Mouse (Mus musculus): ENCODE measurements around the gene BC053393. TPM values are rescaled to one million over a fixed set of nuclear protein-coding genes. Genes with fewer than 3 reads are reported as not detected.

BC053393 gene
- polyA plus RNA-seq, 1 experiment from 2014 or later = not detected

DNA sequence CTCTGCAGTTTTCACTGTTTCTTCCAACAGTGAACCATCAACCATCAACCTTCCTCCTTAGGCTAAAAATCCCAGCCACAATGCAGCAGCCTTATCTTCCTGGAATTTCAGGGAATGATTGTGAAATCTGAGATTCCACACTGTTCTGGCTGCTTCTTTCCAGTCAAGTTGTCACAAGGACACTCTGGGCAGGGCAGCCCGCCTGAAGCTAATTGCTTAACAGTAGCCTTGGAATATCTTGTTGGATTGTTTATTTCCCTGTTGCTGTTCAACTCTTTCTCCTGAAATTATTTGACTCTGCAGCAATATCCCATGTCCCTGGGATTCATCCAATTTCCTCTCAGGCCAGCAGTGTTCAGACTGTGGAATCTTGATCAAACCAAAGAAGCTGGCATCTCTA is 6.7 kb upstream of the BC053393 start:
- H3K4me3 ChIP-seq (ENCODE audit: low read depth, low read length) = no peak overlapping the region
- H3K4me2 ChIP-seq (replicated peaks; ENCODE audit: low read depth, low read length) = no peak overlapping the region
- H3K9me3 ChIP-seq (ENCODE audit: control insufficient read depth, low read depth, low read length) = no peaks in the 10 kb centered on the region
- H3K9ac ChIP-seq (replicated peaks; ENCODE audit: low read depth, low read length) = no peak overlapping the region
- no peak overlapping the region for H3K27ac ChIP-seq (ENCODE audit: low read length)
- H3K4me1 ChIP-seq (ENCODE audit: control insufficient read depth, insufficient read depth, low read length) = no peaks in the 10 kb centered on the region
- H3K36me3 ChIP-seq (ENCODE audit: control insufficient read depth, insufficient read depth, low read length) = no peaks in the 10 kb centered on the region
- WGBS = 67% methylated on average over 1 of the region's 1 CpGs
- no peaks in the 10 kb centered on the region for H3K27me3 ChIP-seq (ENCODE audit: control insufficient read depth, insufficient read depth, low read length)
- ATAC-seq (ENCODE audit: insufficient number of reproducible peaks, insufficient read depth, low FRiP score, low read depth) = no peak

DNA sequence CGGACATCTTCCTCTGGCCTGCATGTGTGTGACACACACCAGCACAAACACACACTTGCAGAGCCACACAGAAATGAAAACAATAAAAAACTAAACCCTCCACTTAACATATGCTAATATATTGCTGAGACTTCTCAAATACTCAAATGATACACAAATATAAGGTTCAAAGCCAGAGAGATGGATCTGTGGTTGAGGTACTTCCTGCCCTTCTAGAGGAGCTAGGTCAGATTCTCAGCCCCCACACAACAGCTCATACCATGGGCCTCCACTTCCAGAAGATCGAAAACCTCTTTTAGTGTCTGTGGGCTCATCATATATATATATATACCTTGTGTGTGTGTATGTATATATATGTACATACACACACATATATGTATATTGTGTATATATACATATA is 5.4 kb upstream of the BC053393 start:
- no peaks in the 10 kb centered on the region for H3K9me3 ChIP-seq (ENCODE audit: control insufficient read depth, low read depth, low read length)
- no peak for ATAC-seq (ENCODE audit: insufficient number of reproducible peaks, insufficient read depth, low FRiP score, low read depth)
- no peak overlapping the region for H3K4me3 ChIP-seq (ENCODE audit: low read depth, low read length)
- no peak overlapping the region for H3K9ac ChIP-seq (replicated peaks; ENCODE audit: low read depth, low read length)
- no peaks in the 10 kb centered on the region for H3K27me3 ChIP-seq (ENCODE audit: control insufficient read depth, insufficient read depth, low read length)
- no peak overlapping the region for H3K4me2 ChIP-seq (replicated peaks; ENCODE audit: low read depth, low read length)
- H3K4me1 ChIP-seq (ENCODE audit: control insufficient read depth, insufficient read depth, low read length) = no peaks in the 10 kb centered on the region
- WGBS = 97% methylated on average over 2 of the region's 2 CpGs
- H3K27ac ChIP-seq (ENCODE audit: low read length) = no peak overlapping the region
- no peaks in the 10 kb centered on the region for H3K36me3 ChIP-seq (ENCODE audit: control insufficient read depth, insufficient read depth, low read length)

DNA sequence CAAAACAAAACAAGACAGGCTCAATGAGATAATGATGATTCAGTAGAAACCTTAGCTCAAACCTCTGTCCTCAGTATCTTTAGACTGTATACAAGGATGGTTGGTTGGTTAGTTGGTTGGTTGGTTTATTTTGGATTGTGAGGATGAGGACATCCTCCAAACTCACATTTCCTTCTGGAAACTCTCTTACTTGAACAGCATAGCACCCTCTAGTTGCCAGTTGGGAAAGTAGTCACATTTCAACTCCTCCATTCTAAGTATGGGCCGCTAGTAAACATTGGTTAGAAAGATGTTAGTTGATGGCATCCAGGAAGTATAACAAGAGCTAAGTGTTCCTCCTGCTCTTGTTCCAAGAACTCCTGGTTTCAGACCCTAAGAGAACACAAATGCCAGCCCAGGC is 2.2 kb upstream of the BC053393 start:
- H3K9me3 ChIP-seq (ENCODE audit: control insufficient read depth, low read depth, low read length) = no peaks in the 10 kb centered on the region
- H3K36me3 ChIP-seq (ENCODE audit: control insufficient read depth, insufficient read depth, low read length) = no peaks in the 10 kb centered on the region
- H3K9ac ChIP-seq (replicated peaks; ENCODE audit: low read depth, low read length) = no peak overlapping the region
- no peak overlapping the region for H3K4me2 ChIP-seq (replicated peaks; ENCODE audit: low read depth, low read length)
- H3K4me1 ChIP-seq (ENCODE audit: control insufficient read depth, insufficient read depth, low read length) = no peaks in the 10 kb centered on the region
- H3K27me3 ChIP-seq (ENCODE audit: control insufficient read depth, insufficient read depth, low read length) = no peaks in the 10 kb centered on the region
- 82% methylated on average over 1 of the region's 1 CpGs for WGBS
- H3K4me3 ChIP-seq (ENCODE audit: low read depth, low read length) = no peak overlapping the region
- no peak for ATAC-seq (ENCODE audit: insufficient number of reproducible peaks, insufficient read depth, low FRiP score, low read depth)
- H3K27ac ChIP-seq (ENCODE audit: low read length) = no peak overlapping the region

DNA sequence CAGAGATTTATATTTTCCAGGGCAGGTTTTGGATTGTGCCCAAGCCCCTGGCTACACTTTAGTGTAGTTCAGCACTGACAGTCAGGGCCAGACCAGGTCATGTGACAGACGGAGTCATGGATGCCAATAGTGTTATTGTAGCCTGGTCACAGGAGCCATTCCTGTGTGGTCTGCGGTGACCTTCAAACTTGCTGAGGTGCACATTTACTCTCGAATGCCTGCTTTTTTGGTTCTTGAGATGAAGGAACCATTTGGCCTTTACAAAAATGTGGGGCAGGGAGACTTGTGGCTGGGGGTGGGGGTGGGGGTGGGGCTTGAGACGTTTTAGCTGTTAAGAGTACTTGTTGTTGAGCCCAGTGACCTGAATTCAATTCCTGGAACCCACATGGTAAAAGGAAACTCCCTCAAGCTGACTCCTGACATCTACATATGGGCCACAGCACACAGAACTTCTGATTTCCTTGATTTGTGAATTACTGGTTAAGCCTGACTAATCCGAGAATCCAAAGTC is 7.5 kb downstream of the BC053393 start:
- 47% methylated on average over 5 of the region's 5 CpGs for WGBS
- no peaks in the 10 kb centered on the region for H3K27me3 ChIP-seq (ENCODE audit: control insufficient read depth, insufficient read depth, low read length)
- H3K9ac ChIP-seq (replicated peaks; ENCODE audit: low read depth, low read length) = no peak overlapping the region
- no peaks in the 10 kb centered on the region for H3K4me1 ChIP-seq (ENCODE audit: control insufficient read depth, insufficient read depth, low read length)
- H3K36me3 ChIP-seq (ENCODE audit: control insufficient read depth, insufficient read depth, low read length) = no peaks in the 10 kb centered on the region
- no peak overlapping the region for H3K4me2 ChIP-seq (replicated peaks; ENCODE audit: low read depth, low read length)
- ATAC-seq (ENCODE audit: insufficient number of reproducible peaks, insufficient read depth, low FRiP score, low read depth) = no peak
- no peak overlapping the region for H3K4me3 ChIP-seq (ENCODE audit: low read depth, low read length)
- no peak overlapping the region for H3K27ac ChIP-seq (ENCODE audit: low read length)
- H3K9me3 ChIP-seq (ENCODE audit: control insufficient read depth, low read depth, low read length) = no peaks in the 10 kb centered on the region

DNA sequence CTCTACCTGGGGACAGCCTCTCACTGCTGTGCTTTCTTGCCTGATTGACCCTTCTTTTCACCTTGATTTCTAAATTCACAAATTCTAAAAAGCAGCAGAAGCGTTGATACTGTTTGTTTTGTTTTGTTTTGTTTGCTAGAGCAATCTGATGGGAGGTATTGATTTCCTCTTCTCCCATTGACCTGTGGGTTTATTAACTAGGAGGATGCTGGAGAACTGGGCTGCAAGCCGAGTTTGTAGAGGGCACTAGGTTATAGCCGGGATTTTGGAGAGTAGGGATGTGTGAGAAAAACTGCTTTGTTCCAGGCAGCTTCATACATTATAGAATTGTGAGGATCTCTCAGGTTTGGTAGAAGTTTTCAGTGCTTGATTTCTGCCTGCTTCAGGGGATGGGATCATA is 9.1 kb downstream of the BC053393 start:
- Histone ChIP-seq H3K4me1 (ENCODE audit: control insufficient read depth, insufficient read depth, low read length) (no peaks in the 10 kb centered on the region), H3K36me3 (ENCODE audit: control insufficient read depth, insufficient read depth, low read length) (no peaks in the 10 kb centered on the region), H3K9ac (replicated peaks; ENCODE audit: low read depth, low read length) (no peak overlapping the region), H3K4me3 (ENCODE audit: low read depth, low read length) (no peak overlapping the region), H3K27ac (ENCODE audit: low read length) (no peak overlapping the region), H3K4me2 (replicated peaks; ENCODE audit: low read depth, low read length) (no peak overlapping the region), H3K9me3 (ENCODE audit: control insufficient read depth, low read depth, low read length) (no peaks in the 10 kb centered on the region), H3K27me3 (ENCODE audit: control insufficient read depth, insufficient read depth, low read length) (no peaks in the 10 kb centered on the region)
- WGBS = 70% methylated on average over 3 of the region's 3 CpGs
- ATAC-seq (ENCODE audit: insufficient number of reproducible peaks, insufficient read depth, low FRiP score, low read depth) = no peak

DNA sequence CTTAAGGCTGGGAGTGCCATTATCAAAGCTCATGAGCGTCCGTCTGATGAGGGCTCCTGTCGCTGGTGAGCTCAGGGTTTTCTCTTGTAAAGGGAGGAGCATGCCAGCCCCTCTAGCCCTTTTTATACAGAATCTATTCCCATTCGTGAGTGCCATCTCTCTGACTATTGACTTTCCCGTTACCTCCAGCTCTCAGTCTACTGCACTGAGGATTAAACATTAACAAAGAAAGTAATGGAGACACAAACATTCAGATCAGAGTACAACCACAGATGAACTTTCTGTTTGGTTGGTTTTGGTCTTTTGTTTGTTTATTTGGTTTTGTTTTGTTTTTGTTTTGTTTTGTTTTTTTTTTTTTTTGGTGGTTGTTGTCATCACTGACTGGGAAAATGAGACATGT is 11.4 kb downstream of the BC053393 start:
- WGBS = 71% methylated on average over 5 of the region's 5 CpGs
- Histone ChIP-seq H3K9ac (replicated peaks; ENCODE audit: low read depth, low read length) (no peak overlapping the region), H3K27me3 (ENCODE audit: control insufficient read depth, insufficient read depth, low read length) (no peaks in the 10 kb centered on the region), H3K4me1 (ENCODE audit: control insufficient read depth, insufficient read depth, low read length) (no peaks in the 10 kb centered on the region), H3K4me3 (ENCODE audit: low read depth, low read length) (no peak overlapping the region), H3K4me2 (replicated peaks; ENCODE audit: low read depth, low read length) (no peak overlapping the region), H3K9me3 (ENCODE audit: control insufficient read depth, low read depth, low read length) (no peaks in the 10 kb centered on the region), H3K27ac (ENCODE audit: low read length) (no peak overlapping the region), H3K36me3 (ENCODE audit: control insufficient read depth, insufficient read depth, low read length) (no peaks in the 10 kb centered on the region)
- ATAC-seq (ENCODE audit: insufficient number of reproducible peaks, insufficient read depth, low FRiP score, low read depth) = no peak

DNA sequence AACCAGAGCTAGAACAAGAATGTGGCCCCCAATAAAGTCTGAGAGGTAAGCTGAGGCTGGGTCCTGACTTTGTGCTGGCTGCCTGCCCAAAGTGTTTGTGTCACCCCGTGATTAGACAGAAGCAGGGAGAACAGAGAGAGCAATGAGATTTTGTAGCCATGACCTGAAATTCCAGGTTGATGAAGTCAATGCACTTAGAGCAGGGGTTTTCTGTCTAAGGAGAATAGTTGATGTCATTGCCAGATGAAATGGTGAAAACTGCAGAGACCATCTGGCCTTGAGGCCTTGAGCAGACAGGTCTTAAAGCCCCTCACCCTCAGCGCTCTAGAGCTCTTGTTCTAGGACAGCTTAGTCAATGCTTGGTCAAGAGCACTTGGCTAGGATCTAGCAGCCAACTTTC is 21.1 kb downstream of the BC053393 start:
- no peak overlapping the region for H3K4me3 ChIP-seq (ENCODE audit: low read depth, low read length)
- no peaks in the 10 kb centered on the region for H3K4me1 ChIP-seq (ENCODE audit: control insufficient read depth, insufficient read depth, low read length)
- no peak overlapping the region for H3K27ac ChIP-seq (ENCODE audit: low read length)
- no peak overlapping the region for H3K4me2 ChIP-seq (replicated peaks; ENCODE audit: low read depth, low read length)
- no peaks in the 10 kb centered on the region for H3K27me3 ChIP-seq (ENCODE audit: control insufficient read depth, insufficient read depth, low read length)
- whole genome bisulfite sequencing = 67% methylated on average over 2 of the region's 2 CpGs
- ATAC-seq (ENCODE audit: insufficient number of reproducible peaks, insufficient read depth, low FRiP score, low read depth) = no peak
- H3K36me3 ChIP-seq (ENCODE audit: control insufficient read depth, insufficient read depth, low read length) = no peaks in the 10 kb centered on the region
- H3K9me3 ChIP-seq (ENCODE audit: control insufficient read depth, low read depth, low read length) = no peaks in the 10 kb centered on the region
- no peak overlapping the region for H3K9ac ChIP-seq (replicated peaks; ENCODE audit: low read depth, low read length)

DNA sequence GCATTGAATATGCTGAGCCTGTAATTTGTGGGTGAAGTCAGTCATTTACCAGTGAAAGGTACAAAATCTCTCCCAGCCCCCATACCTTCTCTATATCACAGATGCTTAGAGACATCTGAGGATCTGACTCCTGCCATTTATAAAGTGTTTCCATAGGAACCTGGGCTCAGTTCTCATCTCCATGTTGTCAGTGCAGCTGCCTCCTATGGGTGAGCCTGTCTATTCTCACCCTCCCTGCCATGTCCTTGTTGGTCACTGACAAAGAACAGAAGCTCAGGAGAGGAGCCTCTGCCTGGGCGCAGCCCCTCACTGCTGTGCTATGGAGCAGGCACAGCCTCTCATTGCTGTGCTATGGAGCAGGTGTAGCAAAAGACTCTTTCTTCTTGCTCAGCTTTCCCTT is 48.6 kb downstream of the BC053393 start:
- 67% methylated on average over 1 of the region's 1 CpGs for WGBS
- ATAC-seq (ENCODE audit: insufficient number of reproducible peaks, insufficient read depth, low FRiP score, low read depth) = no peak

DNA sequence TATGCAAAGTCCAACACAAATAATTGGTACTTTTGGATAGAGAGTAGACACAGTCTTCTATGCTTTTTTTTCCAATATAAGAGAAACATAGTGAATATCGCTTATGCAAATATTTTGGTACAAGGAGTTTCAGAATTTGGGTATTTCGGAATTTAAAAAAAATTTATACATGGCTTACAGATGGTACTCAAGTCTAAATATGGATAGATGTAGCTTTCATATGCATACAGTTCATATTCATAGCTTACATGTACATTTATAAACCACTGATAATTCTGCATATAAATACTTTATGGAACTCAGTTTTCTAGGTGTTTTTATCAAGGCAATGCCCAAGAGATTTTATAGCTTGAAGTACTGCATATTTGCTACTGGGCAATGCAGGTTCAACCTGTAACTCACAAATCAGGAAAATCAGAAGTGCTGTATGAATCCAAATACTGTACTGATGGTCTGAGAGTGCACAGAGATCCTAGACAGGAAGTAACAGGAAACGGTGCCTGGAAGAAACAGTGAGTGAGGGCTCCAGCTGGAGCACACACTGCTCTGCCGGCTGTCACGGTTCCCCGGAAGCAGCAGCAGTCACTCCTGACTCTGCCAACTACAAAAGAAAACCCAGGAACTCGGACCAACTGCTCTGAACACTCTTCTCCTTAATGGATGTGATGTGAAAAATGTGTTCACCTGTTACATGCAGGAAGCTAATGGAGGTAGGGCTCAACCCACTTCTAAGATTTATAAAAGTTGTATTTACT is 49.3 kb downstream of the BC053393 start:
- H3K4me2 ChIP-seq (replicated peaks; ENCODE audit: low read depth, low read length) = no peak overlapping the region
- no peak overlapping the region for H3K27ac ChIP-seq (ENCODE audit: low read length)
- no peaks in the 10 kb centered on the region for H3K27me3 ChIP-seq (ENCODE audit: control insufficient read depth, insufficient read depth, low read length)
- no peaks in the 10 kb centered on the region for H3K4me1 ChIP-seq (ENCODE audit: control insufficient read depth, insufficient read depth, low read length)
- no peak overlapping the region for H3K4me3 ChIP-seq (ENCODE audit: low read depth, low read length)
- no peak overlapping the region for H3K9ac ChIP-seq (replicated peaks; ENCODE audit: low read depth, low read length)
- no peaks in the 10 kb centered on the region for H3K36me3 ChIP-seq (ENCODE audit: control insufficient read depth, insufficient read depth, low read length)
- H3K9me3 ChIP-seq (ENCODE audit: control insufficient read depth, low read depth, low read length) = no peaks in the 10 kb centered on the region
- 57% methylated on average over 7 of the region's 7 CpGs for WGBS
- no peak for ATAC-seq (ENCODE audit: insufficient number of reproducible peaks, insufficient read depth, low FRiP score, low read depth)

More for the DNA sequence above, 48.6 kb downstream of the BC053393 start:
- H3K9me3 ChIP-seq (ENCODE audit: control insufficient read depth, low read depth, low read length) = no peaks in the 10 kb centered on the region
- H3K9ac ChIP-seq (replicated peaks; ENCODE audit: low read depth, low read length) = no peak overlapping the region
- no peak overlapping the region for H3K4me3 ChIP-seq (ENCODE audit: low read depth, low read length)
- no peaks in the 10 kb centered on the region for H3K4me1 ChIP-seq (ENCODE audit: control insufficient read depth, insufficient read depth, low read length)
- H3K27ac ChIP-seq (ENCODE audit: low read length) = no peak overlapping the region
- no peaks in the 10 kb centered on the region for H3K27me3 ChIP-seq (ENCODE audit: control insufficient read depth, insufficient read depth, low read length)
- no peak overlapping the region for H3K4me2 ChIP-seq (replicated peaks; ENCODE audit: low read depth, low read length)
- H3K36me3 ChIP-seq (ENCODE audit: control insufficient read depth, insufficient read depth, low read length) = no peaks in the 10 kb centered on the region
